Mouse (Mus musculus): ENCODE measurements around the gene Cd99l2.
"Not testable (repeated sequence)": the region's sequence is repeated elsewhere in the genome, so short reads cannot be mapped to it uniquely, and the experiment has no call there.

Cd99l2 gene

DNA sequence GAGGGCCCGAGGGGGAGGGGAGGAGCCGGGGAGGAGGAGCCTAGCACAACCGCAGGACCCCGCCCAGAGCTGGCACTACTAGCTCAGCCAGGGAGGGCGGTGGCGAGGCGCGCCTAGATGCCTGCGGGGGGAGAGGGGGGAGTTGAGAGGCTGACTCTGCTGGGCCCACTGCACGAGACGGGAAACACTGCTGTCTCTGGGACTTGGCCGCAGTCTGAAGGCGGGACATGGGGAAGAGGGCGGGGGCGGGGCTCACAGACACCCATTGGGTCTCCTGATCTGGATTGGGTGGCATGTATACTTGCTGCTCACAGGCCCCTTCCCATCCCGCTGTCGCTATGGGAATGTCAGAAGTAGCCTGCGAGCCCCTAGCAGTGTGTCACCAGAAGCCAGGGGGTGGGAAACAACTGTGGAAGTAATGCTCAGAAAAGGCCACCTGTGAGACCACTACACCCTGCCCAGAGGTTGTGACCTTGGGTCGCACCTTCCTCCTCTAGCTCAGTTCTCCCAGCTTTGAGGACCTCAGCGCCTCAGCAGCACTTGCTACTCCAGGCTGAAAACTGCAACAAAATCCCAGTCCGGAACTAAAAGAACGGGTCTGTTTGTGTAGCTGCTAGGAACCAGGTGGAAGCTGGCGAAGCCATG is at the start of gene Cd99l2:
TSS of gene Cd99l2 (minus strand) at position 216 of the 645 bp plus-strand sequence.
- peak; percentile 71 to 72 for DNase-seq (ENCODE audit: low spot score in 2 of 2)

DNA sequence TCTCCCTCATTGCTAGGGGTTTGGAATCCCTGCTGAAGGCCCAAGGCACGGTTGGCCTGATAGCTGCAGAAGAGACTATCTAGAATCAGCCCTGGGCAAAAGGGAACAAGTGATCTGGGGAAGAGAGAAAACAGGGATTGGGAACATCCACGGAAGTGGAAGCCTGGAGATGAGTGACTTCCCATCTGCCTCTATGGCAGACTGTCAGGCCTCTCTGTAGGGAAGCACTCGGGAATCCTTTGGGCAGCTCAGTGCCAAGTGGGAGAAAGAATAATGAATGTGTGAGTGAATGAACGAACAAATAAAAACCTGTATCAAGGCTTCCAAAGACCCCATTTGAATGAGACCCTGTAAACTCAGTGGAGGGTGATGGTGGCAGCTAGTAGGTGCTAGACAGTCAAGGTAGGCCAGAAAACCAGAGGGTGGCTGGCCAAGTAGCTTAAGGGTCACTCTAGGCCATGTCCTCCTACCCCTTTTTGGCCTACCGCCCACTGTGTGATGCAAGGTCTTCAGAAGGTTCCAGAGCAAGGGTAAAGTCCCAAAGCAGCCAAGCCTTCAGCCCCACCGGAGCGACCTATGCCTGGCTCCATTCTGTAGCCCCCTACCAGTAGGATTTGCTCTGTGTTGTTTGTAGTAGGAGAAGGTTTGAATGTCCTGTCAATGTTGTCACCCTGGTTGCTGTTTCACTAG is 48.3 kb upstream of the Cd99l2 start:
- DNase-seq (ENCODE audit: low spot score in 2 of 2), result no peak

GRCm38 (mm10) chrX:71537791-71538190 is 45.1 kb upstream of the Cd99l2 start:
- no peak for DNase-seq (ENCODE audit: low spot score in 2 of 2)

DNA sequence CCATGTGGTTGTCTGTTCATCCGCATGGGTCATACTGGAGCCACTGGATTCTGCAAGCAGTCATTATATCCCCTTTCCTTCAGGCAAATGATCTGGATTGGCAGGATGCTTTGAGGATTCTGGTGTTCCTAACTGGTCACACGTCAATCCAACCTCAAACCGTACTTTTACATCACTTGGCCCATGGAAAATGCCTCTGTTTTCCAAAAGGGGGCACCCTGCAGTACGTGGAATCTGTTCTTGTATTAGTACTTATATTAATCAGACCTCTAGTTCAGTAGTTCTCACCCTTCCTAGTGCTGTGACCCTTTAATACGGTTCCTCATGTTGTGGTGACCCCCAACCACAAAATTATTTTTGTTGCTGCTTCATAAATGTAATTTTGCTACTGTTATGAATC is 41.5 kb upstream of the Cd99l2 start:
- DNase-seq (ENCODE audit: low spot score in 2 of 2), result no peak

DNA sequence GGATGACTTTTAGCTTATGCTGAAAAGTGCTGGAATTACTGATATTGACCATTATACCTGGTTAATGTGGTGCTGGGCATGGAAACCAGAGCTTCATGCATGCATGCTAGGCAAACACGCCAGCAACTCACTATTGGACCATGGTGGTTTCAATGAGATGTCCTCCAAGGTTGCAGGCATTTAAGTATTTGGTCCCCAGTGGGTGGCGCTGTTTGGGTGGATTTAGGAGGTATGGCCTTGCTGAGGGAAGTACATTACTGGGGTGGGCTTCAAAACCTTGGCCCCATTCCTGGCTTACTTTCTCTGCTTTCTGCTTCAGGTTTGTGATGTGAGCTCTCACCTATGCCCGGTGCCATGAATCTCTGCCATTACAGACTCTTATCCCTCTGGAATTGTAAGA is 40.0 kb upstream of the Cd99l2 start:
- no peak for DNase-seq (ENCODE audit: low spot score in 2 of 2)

- no peak for DNase-seq (ENCODE audit: low spot score in 2 of 2)
Observed at GRCm38 (mm10) chrX:71528646-71529045, 36.0 kb upstream of the Cd99l2 start.

DNA sequence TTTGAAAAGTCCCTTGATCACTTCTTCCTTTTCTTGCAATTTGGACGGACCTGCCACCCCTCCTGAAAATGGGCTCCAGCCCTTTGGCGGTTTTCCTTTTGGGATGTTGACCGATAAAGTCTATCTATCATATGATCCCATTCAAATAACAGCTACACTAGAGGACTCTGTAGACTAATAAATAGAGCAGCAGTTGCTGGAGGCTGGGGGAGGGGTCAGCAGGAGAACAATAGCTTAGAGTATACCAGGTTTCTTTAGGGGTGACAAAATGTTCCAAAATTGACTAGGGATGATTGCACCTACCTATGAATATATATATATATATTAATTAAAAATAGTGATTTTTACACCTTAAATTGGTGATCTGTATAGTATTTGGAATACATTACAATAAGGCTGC is 35.5 kb upstream of the Cd99l2 start:
- DNase-seq (ENCODE audit: low spot score in 2 of 2), result no peak

GRCm38 (mm10) chrX:71527461-71527860 is 34.8 kb upstream of the Cd99l2 start:
- no peak for DNase-seq (ENCODE audit: low spot score in 2 of 2)

GRCm38 (mm10) chrX:71525593-71526299 is 33.1 kb upstream of the Cd99l2 start:
- no peak for DNase-seq (ENCODE audit: low spot score in 2 of 2)

DNA sequence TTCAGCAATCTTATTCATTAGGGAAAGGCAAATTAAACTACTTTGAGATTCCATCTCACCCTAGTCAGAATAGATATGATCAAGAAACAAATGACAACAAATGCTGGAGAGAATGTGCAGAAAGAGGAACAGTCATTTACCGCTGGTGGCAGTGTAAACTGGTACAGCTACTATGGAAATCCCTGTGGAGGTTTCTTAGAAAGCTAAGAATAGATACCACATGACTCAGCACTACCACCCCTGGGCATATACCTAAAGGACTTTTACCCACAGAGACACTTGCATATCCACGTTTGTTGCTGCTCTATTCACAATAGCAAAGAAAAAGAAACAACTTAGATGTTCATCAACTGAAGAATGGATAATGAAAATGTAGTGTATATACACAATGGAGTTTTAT is 31.7 kb upstream of the Cd99l2 start:
- no peak for DNase-seq (ENCODE audit: low spot score in 2 of 2)

DNA sequence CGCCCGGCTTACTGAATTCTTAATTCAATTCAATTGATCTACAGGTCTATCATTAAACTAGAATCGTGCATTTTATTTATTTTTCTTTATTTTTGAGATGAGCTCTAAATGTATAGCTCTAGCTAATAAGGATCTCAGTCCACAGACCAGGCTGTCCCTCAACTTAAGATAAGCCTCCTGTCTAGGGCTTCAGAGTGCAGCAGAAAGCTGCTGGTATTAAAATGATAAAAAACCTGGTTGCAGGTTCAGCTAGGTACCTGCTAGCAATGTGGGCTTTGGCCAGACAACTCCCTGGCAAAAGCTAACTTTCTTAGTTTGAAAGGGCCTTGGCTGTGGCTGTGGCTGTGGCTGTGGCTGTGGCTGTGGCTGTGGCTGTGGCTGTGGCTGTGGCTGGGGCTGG is 30.2 kb upstream of the Cd99l2 start:
- DNase-seq (ENCODE audit: low spot score in 2 of 2), result no peak

- no peak for DNase-seq (ENCODE audit: low spot score in 2 of 2)
Observed at GRCm38 (mm10) chrX:71519252-71519651, 26.6 kb upstream of the Cd99l2 start.

DNA sequence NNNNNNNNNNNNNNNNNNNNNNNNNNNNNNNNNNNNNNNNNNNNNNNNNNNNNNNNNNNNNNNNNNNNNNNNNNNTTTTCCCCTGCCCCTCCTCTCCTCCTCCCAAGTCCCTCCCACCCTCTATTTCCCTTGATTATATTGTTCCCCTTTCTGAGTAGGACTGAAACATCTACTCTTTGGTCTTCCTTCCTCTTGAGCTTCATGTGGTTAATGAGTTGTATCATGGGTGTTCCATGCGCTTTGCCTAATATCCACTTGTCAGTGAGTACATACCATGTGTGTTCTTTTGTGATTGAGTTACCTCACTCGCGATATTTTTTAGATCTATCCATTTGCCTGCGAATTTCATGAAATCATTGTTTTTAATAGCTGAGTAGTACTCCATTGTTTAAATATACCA is 13.9 kb upstream of the Cd99l2 start:
- DNase-seq (ENCODE audit: low spot score in 2 of 2), result not testable (repeated sequence)

DNA sequence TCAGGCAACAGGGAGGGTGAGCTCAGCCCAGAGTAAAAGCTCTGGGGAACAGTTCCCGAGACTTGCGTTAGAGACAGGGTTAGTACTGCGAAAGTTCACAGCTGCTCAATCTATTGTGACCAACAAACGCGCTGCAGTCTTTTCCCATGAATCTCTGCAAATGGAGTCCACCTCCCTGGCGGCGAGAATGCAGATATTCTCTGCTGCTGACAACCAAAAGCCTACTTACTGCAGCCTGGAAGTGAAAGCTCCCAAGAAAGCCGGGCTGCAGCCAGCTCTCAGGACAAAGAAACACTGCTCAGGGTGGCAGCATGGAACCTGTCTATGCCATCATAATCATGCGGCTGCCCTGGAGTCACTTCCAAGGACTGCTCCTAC is 619 bp upstream of the Cd99l2 start:
- DNase-seq (ENCODE audit: low spot score in 2 of 2), result no peak

DNA sequence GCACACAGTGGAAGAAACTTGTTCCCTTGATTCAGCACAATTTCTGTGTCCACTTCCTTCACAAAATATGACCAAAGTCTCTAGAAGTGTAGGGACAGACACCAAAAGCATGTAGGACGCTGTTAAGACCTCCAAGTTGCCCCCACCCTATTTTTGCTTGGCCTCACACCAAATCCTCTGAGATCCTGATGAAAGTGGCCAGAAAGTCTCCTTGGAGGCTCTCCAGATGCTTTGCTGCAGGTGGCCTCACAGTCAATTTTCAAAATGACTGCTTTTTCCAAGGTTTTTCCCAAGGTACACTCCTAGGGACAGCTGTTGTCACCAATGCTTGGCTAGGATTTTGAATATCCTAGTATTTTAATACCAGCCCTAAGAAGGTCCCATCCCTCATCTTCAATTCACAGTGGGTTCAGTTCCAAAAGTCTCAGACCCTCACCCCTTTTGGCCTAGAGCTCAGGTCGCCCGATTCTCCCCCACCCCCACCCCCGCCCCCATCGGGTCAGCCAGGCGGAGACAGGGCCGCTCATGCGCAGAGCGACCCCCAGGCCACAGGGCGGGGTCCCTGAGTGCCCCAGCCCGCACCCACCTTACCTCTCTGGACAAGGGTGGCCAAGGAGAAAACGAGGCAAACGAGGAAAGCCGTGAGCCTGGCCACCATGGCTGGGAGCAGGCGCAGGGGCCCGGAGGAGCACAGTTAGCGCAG is 567 bp downstream of the Cd99l2 start:
- DNase-seq (ENCODE audit: low spot score in 2 of 2), result no peak

DNA sequence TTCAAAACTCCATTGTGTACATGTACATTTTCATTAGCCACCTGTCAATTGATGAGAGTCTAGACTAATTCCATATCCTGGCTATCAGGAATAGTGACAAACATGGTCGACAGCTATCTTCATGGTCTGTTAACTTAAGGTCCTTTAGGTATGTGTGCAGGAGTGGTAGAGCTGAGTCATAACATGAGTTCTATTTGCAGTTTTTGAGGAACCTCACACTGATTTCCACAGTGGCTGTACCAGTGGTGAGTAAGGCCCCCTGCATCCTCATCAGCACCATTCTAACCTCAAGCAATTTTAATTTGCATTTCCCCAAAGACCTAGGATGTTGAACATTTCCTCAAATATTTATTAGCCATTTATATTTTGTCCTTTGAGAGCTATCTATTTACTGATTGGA is 3.3 kb downstream of the Cd99l2 start:
- DNase-seq (ENCODE audit: low spot score in 2 of 2), result no peak

- no peak for DNase-seq (ENCODE audit: low spot score in 2 of 2)
Observed at GRCm38 (mm10) chrX:71482244-71482643, 10.4 kb downstream of the Cd99l2 start.

GRCm38 (mm10) chrX:71475992-71476391 is 16.7 kb downstream of the Cd99l2 start:
- DNase-seq (ENCODE audit: low spot score in 2 of 2), result no peak

DNA sequence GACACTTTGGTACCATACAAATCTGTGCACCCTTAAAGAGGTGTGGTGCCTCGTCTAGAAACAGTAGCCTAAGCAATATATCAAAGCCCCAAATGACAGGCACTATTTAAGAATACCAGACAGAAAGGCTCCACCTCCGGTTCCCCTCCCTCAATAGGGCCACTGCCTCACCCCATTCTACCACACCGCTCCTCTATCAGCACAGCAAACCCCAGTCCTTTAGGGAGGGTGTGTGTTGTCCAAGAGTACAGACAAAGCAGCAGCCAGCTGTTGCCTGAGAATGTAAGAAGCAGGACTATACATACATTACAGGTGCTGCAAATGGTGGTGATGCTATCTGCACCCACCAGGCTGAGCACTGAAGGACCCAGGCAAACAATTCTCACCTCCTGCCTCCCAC is 17.2 kb downstream of the Cd99l2 start:
- DNase-seq (ENCODE audit: low spot score in 2 of 2), result no peak

DNA sequence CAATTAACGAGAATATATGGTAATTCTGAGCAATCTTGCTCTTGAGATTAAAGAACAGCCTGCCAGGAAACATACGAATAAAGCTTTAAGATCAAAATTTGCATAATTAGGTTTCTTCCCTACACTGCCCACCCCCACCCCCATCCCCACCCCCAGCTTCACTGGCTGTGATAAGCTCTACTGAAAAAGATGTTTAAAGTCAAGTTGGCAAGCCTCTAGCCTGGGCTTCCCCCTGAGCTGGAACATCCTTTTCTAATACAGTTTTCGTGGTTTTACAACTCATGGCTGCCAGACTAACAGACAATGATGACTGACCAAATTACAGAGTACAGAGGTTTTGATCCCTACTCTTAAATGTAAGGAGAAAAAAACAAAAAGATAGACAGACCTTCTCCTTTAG is 17.6 kb downstream of the Cd99l2 start:
- no peak for DNase-seq (ENCODE audit: low spot score in 2 of 2)

- DNase-seq (ENCODE audit: low spot score in 2 of 2), result no peak
Observed at GRCm38 (mm10) chrX:71474296-71474956, 18.2 kb downstream of the Cd99l2 start.
